21 mouse cellular contexts compared by ENCODE assay signal in the genomic region with DNA sequence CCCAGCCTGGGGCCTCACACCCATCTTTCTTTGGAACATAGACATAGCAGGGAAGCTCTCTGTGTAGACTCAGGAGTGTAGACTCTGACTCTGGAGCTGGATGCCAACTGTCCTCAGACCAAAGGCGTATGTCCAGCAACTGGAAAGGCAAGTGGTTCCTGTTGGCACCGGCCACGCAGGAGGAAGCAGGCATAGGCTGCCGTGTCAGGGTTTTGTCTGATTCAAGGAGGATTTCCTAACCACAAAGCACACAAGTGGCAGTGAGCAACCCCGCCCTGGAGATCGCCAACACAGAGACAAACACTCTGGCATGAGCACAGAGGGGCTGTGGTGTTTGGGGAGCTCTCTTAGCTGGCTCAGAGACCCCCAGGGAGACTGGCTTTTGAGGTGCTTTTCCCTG. TPM values are rescaled to one million over a fixed set of nuclear protein-coding genes. Genes with fewer than 3 reads are reported as not detected.
DNase-seq lines count a peak whose midpoint lies in the region; ATAC-seq and TF ChIP-seq lines count a peak whose summit lies in the region.
"Had no signal": no experiment of that assay in that cellular context is flagged by ENCODE, and none has a peak within 500 bp of the region (broad histone marks: within the 10 kb centered on the region; RNA-seq: fewer than 3 reads in every experiment).

No protein-coding gene starts in this region.

- TF ChIP-seq CTCF in gastrocnemius, adult 2 months (IDR thresholded peaks at IDR 0.05) = no peak
- TF ChIP-seq CTCF in liver, adult 2 months (IDR thresholded peaks at IDR 0.05; ENCODE audit: low read depth, low read length) = no peak

- TF ChIP-seq POLR2A in liver, adult 2 months (IDR thresholded peaks at IDR 0.05; ENCODE audit: extremely low read depth, insufficient read depth, low read length) = no peak

- H3K36me3 ChIP-seq in liver, adult 2 months (ENCODE audit: control insufficient read depth, insufficient read depth, low read length) = no peaks in the 10 kb centered on the region
- no peaks in the 10 kb centered on the region for H3K36me3 ChIP-seq in forebrain, embryonic 15.5 days
- H3K36me3 ChIP-seq: liver, embryonic 12.5 days; midbrain, embryonic 15.5 days had no signal

- intact Hi-C loops in gastrocnemius, adult 2 months (cut with DNase I) = no loop called here

- 6% methylated on average over 6 of the region's 6 CpGs for WGBS in liver, adult 2 months
- WGBS in forebrain, embryonic 15.5 days = 81% methylated on average over 6 of the region's 6 CpGs

- no peak overlapping the region for H3K9ac ChIP-seq in liver, adult 2 months (ENCODE audit: low read depth, low read length)
- no peak overlapping the region for H3K9ac ChIP-seq in forebrain, embryonic 15.5 days (replicated peaks)
- H3K9ac ChIP-seq: liver, embryonic 12.5 days; midbrain, embryonic 15.5 days; neural tube, embryonic 12.5 days had no signal

- no peak overlapping the region for H3K27ac ChIP-seq in gastrocnemius, adult 2 months
- H3K27ac ChIP-seq in liver, adult 2 months (replicated peaks; ENCODE audit: insufficient read depth, low read depth, low read length) = no peak overlapping the region
- H3K27ac ChIP-seq in forebrain, embryonic 15.5 days (replicated peaks) = no peak overlapping the region
- H3K27ac ChIP-seq: hindbrain, postnatal 0 days; liver, embryonic 12.5 days; midbrain, embryonic 15.5 days; neural tube, embryonic 12.5 days had no signal

- H3K4me3 ChIP-seq in gastrocnemius, adult 2 months = no peak overlapping the region
- no peak overlapping the region for H3K4me3 ChIP-seq in liver, adult 2 months (ENCODE audit: insufficient read depth, low read depth, low read length)
- H3K4me3 ChIP-seq in forebrain, embryonic 15.5 days = no peak overlapping the region
- H3K4me3 ChIP-seq: erythroblast, embryonic 14.5 days; liver, embryonic 12.5 days; midbrain, embryonic 15.5 days; neural tube, embryonic 12.5 days had no signal

- peak; percentile 67 for ATAC-seq in monocyte, adult 5-6 weeks (replicated peaks; ENCODE audit: insufficient number of reproducible peaks, low FRiP score, low TSS enrichment, poor library complexity, severe bottlenecking)
- ATAC-seq in forebrain, embryonic 15.5 days (replicated peaks) = no peak
- ATAC-seq: hindbrain, postnatal 0 days; liver, embryonic 12.5 days; midbrain, embryonic 15.5 days had no signal

- peaks cover 18% of the 10 kb centered on the region for H3K4me1 ChIP-seq in liver, adult 2 months (ENCODE audit: control insufficient read depth, insufficient read depth, low read length)
- peaks cover 6% of the 10 kb centered on the region for H3K4me1 ChIP-seq in forebrain, embryonic 15.5 days
- H3K4me1 ChIP-seq: midbrain, embryonic 15.5 days had no signal

- H3K4me2 ChIP-seq in forebrain, embryonic 15.5 days (replicated peaks) = no peak overlapping the region
- H3K4me2 ChIP-seq: heart, embryonic 11.5 days; liver, embryonic 12.5 days; midbrain, embryonic 15.5 days; neural tube, embryonic 12.5 days had no signal

- no peaks in the 10 kb centered on the region for H3K79me2 ChIP-seq in liver, adult 2 months (ENCODE audit: control insufficient read depth, insufficient read depth, low read length)

- peak; percentile 53 for DNase-seq in gastrocnemius, adult 2 months
- no peak for DNase-seq in gastrocnemius, postnatal 4 days (ENCODE audit: low spot score in 2 of 2)
- DNase-seq in liver, adult 2 months (ENCODE audit: extremely low read depth, low read depth, low spot score) = peak; percentile 74
- DNase-seq in liver = no peak
- peak; percentile 64 for DNase-seq in lung, postnatal 10 days
- no peak for DNase-seq in testis, postnatal 14 days (ENCODE audit: low spot score)
- DNase-seq: cerebellum, adult 18-20 months; cerebellum, postnatal 36 days; gastrocnemius, postnatal 14 days; heart, postnatal 14 days; kidney, adult 9 months; left cerebral cortex, postnatal 4 days; spleen, adult 18-20 months had no signal

- no peaks in the 10 kb centered on the region for H3K9me3 ChIP-seq in forebrain, embryonic 15.5 days
- H3K9me3 ChIP-seq: liver, embryonic 12.5 days; midbrain, embryonic 15.5 days; neural tube, embryonic 12.5 days had no signal

- H3K27me3 ChIP-seq in liver, adult 2 months (ENCODE audit: control insufficient read depth, insufficient read depth, low read length) = no peaks in the 10 kb centered on the region
- no peaks in the 10 kb centered on the region for H3K27me3 ChIP-seq in forebrain, embryonic 15.5 days
- H3K27me3 ChIP-seq: midbrain, embryonic 15.5 days; neural tube, embryonic 12.5 days had no signal

RNA-seq across cellular contexts. Expression of a gene that starts 17.2 kb away (rescaled TPM):
- total RNA-seq in gastrocnemius, adult 2 months (2021) = 10 to 100 TPM; 13.0 to 24.8 TPM
- 10 to 100 TPM; 75.9 to 99.2 TPM for total RNA-seq in gastrocnemius, postnatal 4 days (2021)
- 34.3 and 39.3 TPM in 2 replicates for total RNA-seq in liver, adult 2 months (2014; rRNA removed)
- 23.3 and 27.2 TPM in 2 replicates for polyA plus RNA-seq in liver, adult 2 months (2012; rRNA removed)
- 73.8 to 154 TPM (median 152 TPM) in 3 replicates for total RNA-seq in monocyte, adult 5-6 weeks (2017)
- 3.6 and 3.9 TPM in 2 replicates for polyA plus RNA-seq in forebrain, embryonic 15.5 days (2015; fragmentation: Nextera tagmentation; extraction: Ambion mirVana)

Comparison
In these comparisons a context has a peak if more than half of its experiments do, and no peak if none do; other contexts are left out.
1. DNase-seq: peak in gastrocnemius, adult 2 months (single experiment), liver, adult 2 months (single experiment) and lung, postnatal 10 days (single experiment); none in gastrocnemius, postnatal 4 days (0 of 2), liver (single experiment) and testis, postnatal 14 days (single experiment).